Mouse (Mus musculus) erythroblast, embryonic 14.5 days (primary cell): ENCODE measurements around the gene Rhoh.

Experiments
- GATA1 ChIP-seq: IDR thresholded peaks from 2 replicates; pipeline ENCODE4 v1.6.1; 2012; ENCODE audit warnings: low read length, inconsistent platforms, mixed read lengths
- TAL1 ChIP-seq: IDR thresholded peaks from 3 replicates; pipeline ENCODE4 v1.6.1; 2012; ENCODE audit warnings: low read length, inconsistent platforms, mixed read lengths

DNA sequence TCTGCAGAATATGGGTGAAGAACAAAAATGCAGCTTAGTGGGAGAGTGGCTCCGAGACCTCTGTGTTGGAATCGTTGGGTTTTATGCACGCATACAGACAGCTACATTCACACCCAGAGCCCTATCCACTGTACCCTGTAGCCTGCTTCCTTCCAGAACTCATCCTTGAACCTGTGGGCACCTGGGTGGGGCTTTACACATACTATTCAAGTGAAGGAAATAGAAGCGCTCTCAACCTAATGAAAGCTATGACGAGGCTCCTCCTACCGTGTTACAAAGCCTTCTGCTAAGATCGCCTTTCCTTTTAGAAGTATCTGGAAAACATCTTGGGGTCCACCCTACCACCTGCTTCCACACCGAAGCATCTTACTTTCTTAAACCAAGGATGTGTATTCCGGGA, 52.1 kb downstream of the Rhoh start:
- TF ChIP-seq GATA1 (no peak), TAL1 (no peak)
